Mouse (Mus musculus) kidney, embryonic 14.5 days (tissue): ENCODE measurements at regions not wholly inside any gene's neighbourhood (a gene's known extent, or its start where the extent isn't known, plus 50 kb on each side); places are given as distances from the start of the nearest gene placed in this dataset.
"Not testable (repeated sequence)": the region's sequence is repeated elsewhere in the genome, so short reads cannot be mapped to it uniquely, and the experiment has no call there.

Experiments used
- ATAC-seq: fragments of 200-750 bp; cut with Nextera tagmentation; 2 replicates; pipeline ENCODE4 v1.8.0; 2017; ENCODE audit warnings: moderate number of reproducible peaks, mild to moderate bottlenecking, moderate TSS enrichment, moderate library complexity; ENCODE audit not compliant: low FRiP score, low TSS enrichment
- H3K27ac ChIP-seq: fragments of 300-500 bp; sonication (generic); 2 replicates; pipeline ENCODE4 v1.5.1; 2014; ENCODE audit warnings: low read depth, mild to moderate bottlenecking, low read length, moderate library complexity, mixed read lengths
- H3K27me3 ChIP-seq: fragments of 300-500 bp; sonication (generic); 2 replicates; pipeline ENCODE4 v1.6.1; 2014; ENCODE audit warnings: mild to moderate bottlenecking, low read length; ENCODE audit not compliant: control insufficient read depth, insufficient read depth
- H3K36me3 ChIP-seq: fragments of 300-500 bp; sonication (generic); 2 replicates; pipeline ENCODE4 v1.6.1; 2014; ENCODE audit warnings: low read length, mixed read lengths; ENCODE audit not compliant: control insufficient read depth, insufficient read depth
- H3K4me1 ChIP-seq: fragments of 300-500 bp; sonication (generic); 2 replicates; pipeline ENCODE4 v1.6.1; 2014; ENCODE audit warnings: low read length, mixed read lengths; ENCODE audit not compliant: control insufficient read depth, insufficient read depth
- H3K4me2 ChIP-seq: fragments of 300-500 bp; sonication (generic); replicated peaks from 2 replicates; pipeline ENCODE4 v1.6.1; 2014; ENCODE audit warnings: low read depth, mild to moderate bottlenecking, low read length
- H3K4me3 ChIP-seq: fragments of 300-500 bp; sonication (generic); 2 replicates; pipeline ENCODE4 v1.5.1; 2014; ENCODE audit warnings: mild to moderate bottlenecking, low read length
- H3K9ac ChIP-seq: fragments of 300-500 bp; sonication (generic); 2 replicates; pipeline ENCODE4 v1.6.1; 2014; ENCODE audit warnings: low read depth, mild to moderate bottlenecking, low read length, moderate library complexity
- H3K9me3 ChIP-seq: fragments of 300-500 bp; sonication (generic); 2 replicates; pipeline ENCODE4 v1.6.1; 2016; ENCODE audit warnings: low read length; ENCODE audit not compliant: control insufficient read depth
- WGBS: fragments of 180-500 bp; shearing (Covaris S2); extraction: QIAGEN DNeasy Blood & Tissue Kit; methylation state at CpG from one replicate; pipeline ENCODE4 v1.1.7; 2014; 5-methylcytosine and 5-hydroxymethylcytosine counted together

GRCm38 (mm10) chr1:83970641-83971285 lies 393.2 kb downstream of the Pid1 start:
- H3K9me3 ChIP-seq: no peaks in the 10 kb centered on the region
- 80% methylated on average over 8 of the region's 8 CpGs for WGBS
- H3K4me1 ChIP-seq: no peaks in the 10 kb centered on the region
- H3K27me3 ChIP-seq: no peaks in the 10 kb centered on the region
- no peak for ATAC-seq
- H3K27ac ChIP-seq: no peak overlapping the region
- no peak overlapping the region for H3K4me3 ChIP-seq
- no peak overlapping the region for H3K4me2 ChIP-seq
- no peaks in the 10 kb centered on the region for H3K36me3 ChIP-seq
- H3K9ac ChIP-seq: no peak overlapping the region

- H3K4me1 ChIP-seq, H3K27me3 ChIP-seq, H3K4me2 ChIP-seq, ATAC-seq, H3K9ac ChIP-seq, H3K36me3 ChIP-seq, H3K4me3 ChIP-seq, H3K27ac ChIP-seq, H3K9me3 ChIP-seq: not testable (repeated sequence)
Measured at GRCm38 (mm10) chr1:83964631-83965030, 399.3 kb downstream of the Pid1 start.

- H3K27ac ChIP-seq: no peak overlapping the region
- no peak overlapping the region for H3K4me2 ChIP-seq
- H3K9me3 ChIP-seq: no peaks in the 10 kb centered on the region
- no peak overlapping the region for H3K9ac ChIP-seq
- H3K4me1 ChIP-seq: no peaks in the 10 kb centered on the region
- no peak overlapping the region for H3K4me3 ChIP-seq
- H3K36me3 ChIP-seq: no peaks in the 10 kb centered on the region
- WGBS: 89% methylated on average over 2 of the region's 2 CpGs
- H3K27me3 ChIP-seq: no peaks in the 10 kb centered on the region
- no peak for ATAC-seq
Measured at GRCm38 (mm10) chr1:83961761-83962160, 402.2 kb downstream of the Pid1 start.

DNA sequence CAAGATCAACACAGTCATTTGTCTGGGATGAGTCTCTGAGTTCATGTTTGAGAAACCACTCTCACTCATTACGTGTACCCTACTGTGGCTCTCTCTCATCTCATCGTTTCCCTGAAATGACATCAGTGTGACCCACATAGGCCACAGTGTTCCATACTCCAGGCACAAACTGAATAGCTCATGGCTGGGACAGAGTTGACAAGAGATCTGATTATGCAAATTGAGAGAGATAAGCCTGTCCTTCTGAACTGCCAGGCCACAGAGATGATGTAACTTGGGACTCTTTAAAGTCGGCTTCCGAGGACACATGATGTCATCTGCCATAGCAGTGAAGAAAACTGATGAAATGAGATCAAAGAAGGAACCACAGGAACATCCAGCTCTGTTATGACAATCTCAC lies 404.2 kb downstream of the Pid1 start:
- no peaks in the 10 kb centered on the region for H3K36me3 ChIP-seq
- H3K4me1 ChIP-seq: no peaks in the 10 kb centered on the region
- WGBS: 83% methylated on average over 4 of the region's 4 CpGs
- H3K9ac ChIP-seq: no peak overlapping the region
- H3K27ac ChIP-seq: no peak overlapping the region
- no peaks in the 10 kb centered on the region for H3K27me3 ChIP-seq
- no peak overlapping the region for H3K4me2 ChIP-seq
- no peak for ATAC-seq
- H3K9me3 ChIP-seq: no peaks in the 10 kb centered on the region
- H3K4me3 ChIP-seq: no peak overlapping the region

DNA sequence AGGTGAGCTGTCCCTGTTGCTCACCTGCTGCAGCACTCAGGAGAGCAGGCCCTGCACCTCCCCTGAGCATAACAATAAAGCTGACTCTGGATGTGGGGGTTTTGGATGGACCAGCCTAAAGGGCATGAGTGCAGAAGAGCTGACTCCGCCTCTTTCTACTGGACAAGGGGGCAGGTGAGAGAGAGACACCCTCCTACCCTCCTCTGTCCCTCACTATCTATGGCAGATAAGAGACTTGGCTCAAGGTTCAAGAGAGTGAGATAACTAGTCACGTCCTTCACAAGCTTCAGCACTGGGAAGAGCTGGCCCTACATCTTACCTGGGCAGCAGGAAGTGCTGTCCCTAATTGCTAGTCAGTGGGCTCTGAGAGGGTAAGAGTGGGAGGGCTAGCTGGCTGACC lies 441.1 kb downstream of the Pid1 start:
- Histone ChIP-seq H3K27ac (no peak overlapping the region), H3K4me2 (no peak overlapping the region), H3K4me1 (no peaks in the 10 kb centered on the region), H3K9ac (no peak overlapping the region), H3K4me3 (no peak overlapping the region), H3K27me3 (no peaks in the 10 kb centered on the region), H3K9me3 (no peaks in the 10 kb centered on the region), H3K36me3 (no peaks in the 10 kb centered on the region)
- ATAC-seq: no peak
- WGBS: 94% methylated on average over 2 of the region's 2 CpGs

DNA sequence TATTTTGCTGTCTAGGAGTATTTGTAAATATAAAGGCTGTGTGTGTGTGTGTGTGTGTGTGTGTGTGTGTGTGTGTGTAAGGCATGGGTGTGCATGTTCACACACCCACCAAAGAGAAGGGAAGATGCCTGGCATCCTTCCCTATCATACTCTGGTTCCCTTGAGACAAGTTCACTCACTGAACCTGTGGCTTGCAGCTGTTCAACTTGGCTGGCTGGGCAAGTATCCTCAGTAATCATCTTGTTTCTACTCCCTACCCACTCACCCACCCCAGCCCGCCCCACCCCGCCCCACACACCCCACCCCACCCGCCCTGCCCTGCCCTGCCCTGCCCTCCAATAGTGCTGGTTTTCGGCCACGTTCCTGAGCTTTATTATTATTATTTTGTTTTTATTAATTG lies 448.5 kb downstream of the Pid1 start:
- H3K4me2 ChIP-seq: no peak overlapping the region
- no peaks in the 10 kb centered on the region for H3K36me3 ChIP-seq
- no peaks in the 10 kb centered on the region for H3K27me3 ChIP-seq
- H3K9ac ChIP-seq: no peak overlapping the region
- no peaks in the 10 kb centered on the region for H3K4me1 ChIP-seq
- no peaks in the 10 kb centered on the region for H3K9me3 ChIP-seq
- WGBS: 92% methylated on average over 5 of the region's 5 CpGs
- H3K27ac ChIP-seq: no peak overlapping the region
- ATAC-seq: no peak
- no peak overlapping the region for H3K4me3 ChIP-seq

DNA sequence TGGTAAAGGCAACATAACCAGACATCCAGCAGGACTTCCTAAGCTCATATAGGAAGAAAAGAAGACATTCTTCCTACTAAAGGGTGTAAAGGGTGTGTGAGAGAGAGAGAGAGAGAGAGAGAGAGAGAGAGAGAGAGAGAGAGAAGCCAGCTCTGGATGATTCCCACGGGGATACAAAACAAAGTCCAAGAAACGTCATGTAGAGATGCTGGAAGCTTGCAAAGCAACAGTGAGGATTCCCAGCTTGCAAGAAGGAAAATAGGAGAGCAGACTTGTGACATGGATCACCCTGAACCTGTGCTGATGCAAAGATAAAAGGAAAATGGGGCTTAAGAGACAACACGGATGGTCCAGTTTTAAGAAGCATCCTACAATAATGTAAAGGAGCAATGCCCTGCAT lies 456.6 kb downstream of the Pid1 start:
- Histone ChIP-seq H3K36me3 (no peaks in the 10 kb centered on the region), H3K27ac (no peak overlapping the region), H3K9me3 (no peaks in the 10 kb centered on the region), H3K4me1 (peaks cover 8% of the 10 kb centered on the region; the same call in 1 of the 2 replicates), H3K27me3 (no peaks in the 10 kb centered on the region), H3K4me3 (no peak overlapping the region), H3K4me2 (no peak overlapping the region), H3K9ac (no peak overlapping the region)
- ATAC-seq: no peak
- WGBS: 58% methylated on average over 3 of the region's 3 CpGs

DNA sequence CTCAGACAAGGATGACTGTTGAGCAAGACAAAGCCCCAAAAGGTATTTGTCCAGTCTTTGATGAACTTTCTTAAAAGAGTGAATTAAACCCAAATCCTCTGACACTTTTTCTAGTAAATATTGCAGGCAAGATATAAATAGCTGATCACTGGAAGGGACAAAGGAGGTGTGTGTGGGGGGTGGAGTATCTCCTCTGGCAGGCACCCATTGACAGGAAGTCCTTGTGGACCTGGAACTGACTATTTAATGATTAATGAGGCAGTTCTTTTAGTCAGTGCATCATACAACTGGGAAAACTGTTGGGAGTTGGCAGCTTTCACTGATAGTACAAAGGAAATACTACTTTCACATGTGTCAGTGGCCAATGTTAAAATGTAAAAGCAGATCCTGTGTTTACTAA lies 457.1 kb downstream of the Pid1 start:
- Histone ChIP-seq H3K9ac (no peak overlapping the region), H3K27ac (no peak overlapping the region), H3K36me3 (no peaks in the 10 kb centered on the region), H3K4me3 (no peak overlapping the region), H3K4me2 (no peak overlapping the region), H3K27me3 (no peaks in the 10 kb centered on the region), H3K9me3 (no peaks in the 10 kb centered on the region), H3K4me1 (peaks cover 8% of the 10 kb centered on the region; the same call in 1 of the 2 replicates)
- ATAC-seq: no peak

DNA sequence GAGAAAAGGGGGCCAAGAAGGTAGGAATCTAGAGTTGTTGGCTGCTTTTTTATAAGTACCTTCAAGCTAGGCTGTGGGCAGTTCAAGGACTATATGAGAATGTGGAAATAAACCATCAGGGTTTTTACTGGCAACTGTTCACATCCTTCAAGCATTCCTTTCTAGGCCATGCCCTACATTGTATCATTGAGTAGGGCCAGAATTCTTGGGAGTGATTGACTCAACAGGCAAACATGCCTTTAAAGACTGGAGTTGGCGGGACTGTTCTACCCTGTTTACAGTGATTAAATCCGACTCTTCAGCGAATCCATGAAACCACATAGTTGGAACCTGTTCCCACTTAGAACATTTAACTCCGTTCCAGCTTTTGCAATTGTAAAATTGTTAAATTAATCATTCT lies 463.8 kb downstream of the Pid1 start:
- Histone ChIP-seq H3K9ac (no peak overlapping the region), H3K36me3 (no peaks in the 10 kb centered on the region), H3K27ac (no peak overlapping the region), H3K4me2 (no peak overlapping the region), H3K9me3 (no peaks in the 10 kb centered on the region), H3K4me3 (no peak overlapping the region), H3K27me3 (no peaks in the 10 kb centered on the region), H3K4me1 (no peaks in the 10 kb centered on the region)
- ATAC-seq: no peak
- 89% methylated on average over 4 of the region's 4 CpGs for WGBS
